Mouse (Mus musculus): ENCODE results near the gene Cd276. TPM values are rescaled to one million over a fixed set of nuclear protein-coding genes. Genes with fewer than 3 reads are reported as not detected.
A peak's percentile ranks its signal among the peaks of the same experiment; 100 is the strongest.

Cd276 gene
- polyA plus RNA-seq, 1 experiment from 2014 or later = 59.5 TPM

GRCm38 (mm10) chr9:58513749-58514148 lies 41.5 kb downstream of the Cd276 start:
- Histone ChIP-seq H3K4me2 (ENCODE audit: low read depth, severe bottlenecking) (no peak overlapping the region), H3K4me3 (ENCODE audit: low read depth, low read length) (no peak overlapping the region), H3K36me3 (ENCODE audit: control insufficient read depth, insufficient read depth, low read length) (no peaks in the 10 kb centered on the region), H3K9me3 (ENCODE audit: control insufficient read depth, low read length) (no peaks in the 10 kb centered on the region), H3K9ac (ENCODE audit: low read length) (no peak overlapping the region), H3K4me1 (ENCODE audit: control insufficient read depth, insufficient read depth, low read length) (peaks cover 10% of the 10 kb centered on the region; the same call in 1 of the 2 replicates), H3K27ac (replicated peaks; ENCODE audit: low read depth, low read length) (no peak overlapping the region), H3K27me3 (ENCODE audit: control insufficient read depth, insufficient read depth, low read length) (no peaks in the 10 kb centered on the region)
- ATAC-seq (ENCODE audit: insufficient number of reproducible peaks, low FRiP score, low TSS enrichment, low read depth) (no peak), DNase-seq (ENCODE audit: low spot score) (no peak)
- 38% methylated on average over 5 of the region's 5 CpGs for WGBS

- no peaks in the 10 kb centered on the region for H3K9me3 ChIP-seq (ENCODE audit: control insufficient read depth, low read length)
- WGBS = 89% methylated on average over 5 of the region's 5 CpGs
These were observed 44.8 kb downstream of the Cd276 start for GRCm38 (mm10) chr9:58510452-58510851.

GRCm38 (mm10) chr9:58507216-58508005 lies 47.8 kb downstream of the Cd276 start:
- no peak for DNase-seq (ENCODE audit: low spot score)
- no peak overlapping the region for H3K27ac ChIP-seq (replicated peaks; ENCODE audit: low read depth, low read length)
- H3K4me1 ChIP-seq (ENCODE audit: control insufficient read depth, insufficient read depth, low read length) = no peaks in the 10 kb centered on the region
- H3K36me3 ChIP-seq (ENCODE audit: control insufficient read depth, insufficient read depth, low read length) = no peaks in the 10 kb centered on the region
- no peak overlapping the region for H3K4me3 ChIP-seq (ENCODE audit: low read depth, low read length)
- WGBS = 82% methylated on average over 8 of the region's 8 CpGs
- ATAC-seq (ENCODE audit: insufficient number of reproducible peaks, low FRiP score, low TSS enrichment, low read depth) = no peak
- H3K4me2 ChIP-seq (ENCODE audit: low read depth, severe bottlenecking) = no peak overlapping the region
- H3K27me3 ChIP-seq (ENCODE audit: control insufficient read depth, insufficient read depth, low read length) = no peaks in the 10 kb centered on the region
- H3K9me3 ChIP-seq (ENCODE audit: control insufficient read depth, low read length) = no peaks in the 10 kb centered on the region
- no peak overlapping the region for H3K9ac ChIP-seq (ENCODE audit: low read length)

More at GRCm38 (mm10) chr9:58510452-58510851, 44.8 kb downstream of the Cd276 start:
- Histone ChIP-seq H3K36me3 (ENCODE audit: control insufficient read depth, insufficient read depth, low read length) (no peaks in the 10 kb centered on the region), H3K4me2 (ENCODE audit: low read depth, severe bottlenecking) (no peak overlapping the region), H3K9ac (ENCODE audit: low read length) (no peak overlapping the region), H3K27ac (replicated peaks; ENCODE audit: low read depth, low read length) (no peak overlapping the region), H3K27me3 (ENCODE audit: control insufficient read depth, insufficient read depth, low read length) (no peaks in the 10 kb centered on the region), H3K4me1 (ENCODE audit: control insufficient read depth, insufficient read depth, low read length) (no peaks in the 10 kb centered on the region), H3K4me3 (ENCODE audit: low read depth, low read length) (no peak overlapping the region)
- ATAC-seq (ENCODE audit: insufficient number of reproducible peaks, low FRiP score, low TSS enrichment, low read depth) (no peak), DNase-seq (ENCODE audit: low spot score) (no peak)

- H3K27me3 ChIP-seq (ENCODE audit: control insufficient read depth, insufficient read depth, low read length) = no peaks in the 10 kb centered on the region
- no peaks in the 10 kb centered on the region for H3K36me3 ChIP-seq (ENCODE audit: control insufficient read depth, insufficient read depth, low read length)
- no peak overlapping the region for H3K27ac ChIP-seq (replicated peaks; ENCODE audit: low read depth, low read length)
- no peak overlapping the region for H3K4me2 ChIP-seq (ENCODE audit: low read depth, severe bottlenecking)
- WGBS = 90% methylated on average over 5 of the region's 5 CpGs
- H3K9me3 ChIP-seq (ENCODE audit: control insufficient read depth, low read length) = no peaks in the 10 kb centered on the region
- H3K9ac ChIP-seq (ENCODE audit: low read length) = no peak overlapping the region
- DNase-seq (ENCODE audit: low spot score) (no peak), ATAC-seq (ENCODE audit: insufficient number of reproducible peaks, low FRiP score, low TSS enrichment, low read depth) (no peak)
- H3K4me3 ChIP-seq (ENCODE audit: low read depth, low read length) = no peak overlapping the region
- H3K4me1 ChIP-seq (ENCODE audit: control insufficient read depth, insufficient read depth, low read length) = no peaks in the 10 kb centered on the region
These were observed 54.3 kb downstream of the Cd276 start for GRCm38 (mm10) chr9:58500946-58501345.

GRCm38 (mm10) chr9:58497942-58498341 lies 57.3 kb downstream of the Cd276 start:
- DNase-seq (ENCODE audit: low spot score) = no peak

GRCm38 (mm10) chr9:58496470-58497182 lies 58.6 kb downstream of the Cd276 start:
- Histone ChIP-seq H3K4me2 (ENCODE audit: low read depth, severe bottlenecking) (no peak overlapping the region), H3K27me3 (ENCODE audit: control insufficient read depth, insufficient read depth, low read length) (no peaks in the 10 kb centered on the region), H3K27ac (replicated peaks; ENCODE audit: low read depth, low read length) (no peak overlapping the region), H3K4me1 (ENCODE audit: control insufficient read depth, insufficient read depth, low read length) (no peaks in the 10 kb centered on the region), H3K4me3 (ENCODE audit: low read depth, low read length) (no peak overlapping the region), H3K36me3 (ENCODE audit: control insufficient read depth, insufficient read depth, low read length) (no peaks in the 10 kb centered on the region), H3K9me3 (ENCODE audit: control insufficient read depth, low read length) (no peaks in the 10 kb centered on the region), H3K9ac (ENCODE audit: low read length) (no peak overlapping the region)
- no peak for DNase-seq (ENCODE audit: low spot score)
- WGBS = 31% methylated on average over 4 of the region's 4 CpGs
- ATAC-seq (ENCODE audit: insufficient number of reproducible peaks, low FRiP score, low TSS enrichment, low read depth) = no peak

More at GRCm38 (mm10) chr9:58497942-58498341, 57.3 kb downstream of the Cd276 start:
- Histone ChIP-seq H3K27ac (replicated peaks; ENCODE audit: low read depth, low read length) (no peak overlapping the region), H3K4me2 (ENCODE audit: low read depth, severe bottlenecking) (no peak overlapping the region), H3K9ac (ENCODE audit: low read length) (no peak overlapping the region), H3K36me3 (ENCODE audit: control insufficient read depth, insufficient read depth, low read length) (no peaks in the 10 kb centered on the region), H3K9me3 (ENCODE audit: control insufficient read depth, low read length) (no peaks in the 10 kb centered on the region), H3K4me1 (ENCODE audit: control insufficient read depth, insufficient read depth, low read length) (no peaks in the 10 kb centered on the region), H3K27me3 (ENCODE audit: control insufficient read depth, insufficient read depth, low read length) (no peaks in the 10 kb centered on the region), H3K4me3 (ENCODE audit: low read depth, low read length) (no peak overlapping the region)
- 58% methylated on average over 4 of the region's 4 CpGs for WGBS
- no peak for ATAC-seq (ENCODE audit: insufficient number of reproducible peaks, low FRiP score, low TSS enrichment, low read depth)

GRCm38 (mm10) chr9:58495035-58495434 lies 60.2 kb downstream of the Cd276 start:
- 73% methylated on average over 2 of the region's 2 CpGs for WGBS
- no peak overlapping the region for H3K4me3 ChIP-seq (ENCODE audit: low read depth, low read length)
- ATAC-seq (ENCODE audit: insufficient number of reproducible peaks, low FRiP score, low TSS enrichment, low read depth) = no peak
- peaks cover 10% of the 10 kb centered on the region for H3K4me1 ChIP-seq (ENCODE audit: control insufficient read depth, insufficient read depth, low read length)
- no peak overlapping the region for H3K27ac ChIP-seq (replicated peaks; ENCODE audit: low read depth, low read length)
- no peak overlapping the region for H3K9ac ChIP-seq (ENCODE audit: low read length)
- H3K4me2 ChIP-seq (ENCODE audit: low read depth, severe bottlenecking) = no peak overlapping the region
- H3K36me3 ChIP-seq (ENCODE audit: control insufficient read depth, insufficient read depth, low read length) = no peaks in the 10 kb centered on the region
- DNase-seq (ENCODE audit: low spot score) = no peak
- no peaks in the 10 kb centered on the region; the same call in 1 of the 2 replicates for H3K27me3 ChIP-seq (ENCODE audit: control insufficient read depth, insufficient read depth, low read length)
- H3K9me3 ChIP-seq (ENCODE audit: control insufficient read depth, low read length) = no peaks in the 10 kb centered on the region

- H3K4me3 ChIP-seq (ENCODE audit: low read depth, low read length) = 0 out of 2 replicates have a peak overlapping the region, but pooled peaks have one; percentile 19
- 66% methylated on average over 2 of the region's 2 CpGs for WGBS
- H3K27me3 ChIP-seq (ENCODE audit: control insufficient read depth, insufficient read depth, low read length) = peaks cover 5% of the 10 kb centered on the region; the same call in 1 of the 2 replicates
- peak overlapping the region; percentile 98; the same call in 1 of the 2 replicates for H3K4me2 ChIP-seq (ENCODE audit: low read depth, severe bottlenecking)
- H3K9ac ChIP-seq (ENCODE audit: low read length) = no peak overlapping the region
- DNase-seq (ENCODE audit: low spot score) = no peak
- H3K27ac ChIP-seq (replicated peaks; ENCODE audit: low read depth, low read length) = no peak overlapping the region
- H3K9me3 ChIP-seq (ENCODE audit: control insufficient read depth, low read length) = no peaks in the 10 kb centered on the region
- H3K36me3 ChIP-seq (ENCODE audit: control insufficient read depth, insufficient read depth, low read length) = no peaks in the 10 kb centered on the region
- peaks cover 23% of the 10 kb centered on the region for H3K4me1 ChIP-seq (ENCODE audit: control insufficient read depth, insufficient read depth, low read length)
- no peak for ATAC-seq (ENCODE audit: insufficient number of reproducible peaks, low FRiP score, low TSS enrichment, low read depth)
These were observed 64.8 kb downstream of the Cd276 start for GRCm38 (mm10) chr9:58490391-58490790.
